Mouse (Mus musculus) cerebellum, postnatal 4 days (tissue): ENCODE measurements around the gene 2310039H08Rik.
A peak's percentile ranks its signal among the peaks of the same experiment; 100 is the strongest.

Source experiments
- DNase-seq, 2 experiments: peaks; one replicate each; pipeline ENCODE4 v3.0.0; 2022; ENCODE audit warnings: low spot score in 2 of 2, mixed read lengths in 1 of 2

The 2310039H08Rik gene

DNA sequence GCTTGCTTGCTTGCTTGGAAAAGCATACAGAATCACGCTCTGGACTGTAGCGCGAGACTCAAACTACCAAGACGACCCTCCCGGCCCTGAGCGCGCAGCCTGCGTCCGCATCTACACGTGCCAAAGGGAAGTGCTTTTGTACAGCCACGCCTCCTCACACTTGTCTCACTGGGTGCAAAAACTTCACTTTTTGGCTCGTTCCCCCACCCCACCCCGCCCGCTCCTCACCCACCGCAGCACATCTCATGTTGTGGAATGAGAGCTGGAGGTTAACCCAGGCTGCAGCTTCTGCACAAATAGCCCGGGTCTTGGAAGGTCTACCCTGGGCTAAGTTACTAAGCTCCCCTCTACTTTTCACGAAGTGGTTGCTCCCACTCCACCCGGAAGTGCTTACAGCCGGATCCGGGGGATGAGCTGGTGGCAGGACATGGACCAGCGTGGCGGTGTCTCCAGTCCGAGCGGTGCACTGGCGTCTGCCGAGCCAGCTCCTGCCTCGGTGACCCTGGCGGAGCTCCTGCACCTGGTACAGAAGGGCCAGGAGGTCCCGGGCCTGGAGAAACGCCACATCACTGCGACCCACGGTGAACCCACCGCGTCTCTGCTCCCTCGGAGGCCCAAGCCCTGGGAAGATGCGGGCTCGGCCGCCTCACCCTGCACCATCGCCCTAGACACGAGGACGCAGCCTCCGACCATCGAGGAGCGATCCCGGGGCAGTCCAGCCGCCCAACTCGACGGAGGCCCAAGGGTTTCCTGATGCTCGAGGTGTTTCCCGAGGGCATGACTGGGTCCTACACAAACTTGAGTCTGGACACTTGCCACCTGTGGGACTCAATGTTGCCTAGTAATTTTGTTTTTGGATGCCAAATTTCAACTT is at the start of gene 2310039H08Rik:
Gene 2310039H08Rik, plus strand, starts transcription at position 232 of the 874 bp plus-strand sequence.
- peak; percentile 55 to 78 for DNase-seq

DNA sequence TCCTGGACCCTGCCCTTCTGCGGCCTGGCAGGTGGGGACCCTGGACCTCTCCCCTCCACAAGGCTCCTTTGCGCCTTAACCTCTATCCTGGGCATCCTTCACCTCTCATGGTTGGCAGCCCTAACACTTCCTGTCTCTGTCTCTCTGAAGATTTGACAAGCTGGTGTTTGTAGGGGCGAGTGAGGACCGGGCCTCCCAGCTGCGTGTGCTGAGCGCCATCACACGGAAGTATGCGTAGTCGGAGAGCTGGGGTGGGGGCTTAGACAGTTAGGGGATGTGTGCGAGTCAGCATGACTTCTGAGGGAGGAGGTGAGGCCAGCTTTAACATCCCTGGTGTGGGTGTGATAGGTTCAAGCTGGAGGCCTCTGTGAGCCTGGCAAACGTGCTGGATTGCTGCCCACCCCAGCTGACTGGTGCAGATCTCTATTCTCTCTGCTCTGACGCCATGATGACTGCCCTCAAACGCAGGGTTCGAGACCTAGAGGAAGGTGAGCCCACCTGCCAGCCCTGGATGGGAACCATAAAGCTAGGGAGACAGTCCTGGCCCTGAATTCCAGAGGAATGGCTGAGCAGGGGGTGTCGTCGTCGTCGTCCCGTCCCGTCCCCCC is 47.9 kb upstream of the 2310039H08Rik start:
- no peak for DNase-seq

DNA sequence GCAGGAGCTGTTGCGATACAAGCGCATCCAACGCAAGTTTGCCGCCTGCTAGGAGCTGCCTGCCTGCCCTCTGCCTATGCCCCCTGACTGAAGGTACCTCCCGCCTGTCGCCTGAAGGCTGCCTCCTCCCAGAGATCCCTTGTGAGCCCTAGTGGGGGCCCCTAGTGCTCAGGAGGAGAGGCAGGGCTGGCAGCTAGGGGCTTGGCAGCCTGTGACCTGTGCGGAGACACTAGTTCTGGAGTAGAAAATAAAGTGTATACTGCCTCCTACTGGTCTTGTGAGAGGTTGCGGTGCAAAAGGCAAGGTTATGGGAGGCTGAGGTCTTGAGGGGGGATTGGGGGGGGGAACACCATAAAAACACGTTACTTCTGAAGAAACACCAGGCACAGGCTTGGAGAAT is 47.2 kb upstream of the 2310039H08Rik start:
- no peak for DNase-seq

DNA sequence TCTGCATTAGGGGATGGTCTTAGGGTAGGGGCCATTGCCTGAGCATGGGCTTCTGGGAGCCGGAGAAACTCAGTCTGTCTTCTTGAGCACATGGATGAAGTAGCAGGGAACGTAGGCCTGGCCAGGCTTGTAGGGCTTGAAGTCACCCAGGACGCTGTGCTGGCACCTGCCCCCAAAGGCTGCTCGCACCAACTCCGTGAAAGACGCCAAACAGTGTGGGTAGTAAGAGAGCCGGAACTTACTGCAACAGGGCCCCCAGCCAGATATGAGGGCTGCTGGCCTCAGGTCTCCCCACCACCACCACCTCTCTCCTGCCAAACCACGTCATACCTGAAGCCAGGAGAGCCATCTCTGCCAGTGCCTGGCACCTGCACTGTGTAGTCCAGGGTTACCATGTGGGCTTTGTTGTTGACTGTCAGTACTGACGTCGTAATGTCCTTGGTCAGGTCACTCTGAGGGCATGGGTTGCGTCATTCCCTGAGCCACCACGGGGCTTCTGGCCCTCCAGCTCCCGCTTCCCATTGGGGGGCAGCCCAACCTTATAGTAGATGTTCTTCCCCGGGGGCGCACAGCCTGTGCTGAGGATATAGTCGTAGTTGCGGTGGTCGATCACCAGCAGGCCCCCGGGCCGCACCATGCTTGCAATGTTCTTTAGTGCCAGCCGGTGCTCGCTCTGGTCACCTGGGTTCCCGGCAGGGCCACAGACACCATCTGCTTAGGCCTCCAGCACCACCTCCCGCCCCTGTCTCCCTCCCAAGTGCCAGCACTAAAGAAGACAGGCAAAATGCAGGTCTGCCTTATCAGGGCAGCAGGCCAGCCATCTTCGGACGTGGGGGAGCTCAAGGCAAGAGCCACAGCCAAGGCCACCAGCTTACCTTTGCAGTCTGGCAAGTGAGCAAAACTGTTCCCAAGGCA is 46.4 kb upstream of the 2310039H08Rik start:
- DNase-seq: no peak

DNA sequence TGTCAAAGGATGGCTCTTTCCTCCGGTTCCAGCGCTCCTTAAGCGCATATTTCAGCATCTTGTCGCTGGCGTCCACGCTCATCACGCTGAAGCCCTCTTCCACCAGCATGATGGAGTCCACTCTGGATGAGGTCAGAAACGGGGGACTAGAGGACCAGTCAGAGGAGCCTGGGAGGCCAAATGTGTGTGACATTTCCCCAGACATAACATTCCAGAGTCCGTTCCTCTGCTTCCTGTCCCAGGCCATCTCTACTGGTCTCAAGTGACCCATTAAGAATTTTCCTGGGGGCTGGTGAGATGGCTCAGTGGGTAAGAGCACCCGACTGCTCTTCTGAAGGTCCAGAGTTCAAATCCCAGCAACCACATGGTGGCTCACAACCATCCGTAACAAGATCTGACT is 45.2 kb upstream of the 2310039H08Rik start:
- DNase-seq: no peak

DNA sequence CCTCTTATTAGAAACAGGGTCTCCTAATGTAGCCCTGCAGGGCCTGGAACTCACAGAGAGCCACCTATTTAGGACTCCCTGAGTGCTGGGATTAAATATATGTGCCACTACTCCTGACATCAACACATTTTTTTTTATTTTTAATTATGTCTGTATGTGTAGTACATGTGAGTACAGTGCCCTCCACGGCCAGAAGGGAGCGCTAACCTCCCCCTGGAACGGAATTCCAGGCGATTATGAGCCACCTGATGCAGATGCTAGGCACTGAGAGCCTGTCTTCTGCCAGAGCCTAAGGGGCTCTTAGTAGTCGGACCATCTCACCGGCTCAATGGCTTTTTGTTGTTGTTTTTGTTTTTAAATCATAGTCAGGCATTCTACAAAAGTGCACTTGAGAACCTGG is 44.4 kb upstream of the 2310039H08Rik start:
- DNase-seq: no peak

DNA sequence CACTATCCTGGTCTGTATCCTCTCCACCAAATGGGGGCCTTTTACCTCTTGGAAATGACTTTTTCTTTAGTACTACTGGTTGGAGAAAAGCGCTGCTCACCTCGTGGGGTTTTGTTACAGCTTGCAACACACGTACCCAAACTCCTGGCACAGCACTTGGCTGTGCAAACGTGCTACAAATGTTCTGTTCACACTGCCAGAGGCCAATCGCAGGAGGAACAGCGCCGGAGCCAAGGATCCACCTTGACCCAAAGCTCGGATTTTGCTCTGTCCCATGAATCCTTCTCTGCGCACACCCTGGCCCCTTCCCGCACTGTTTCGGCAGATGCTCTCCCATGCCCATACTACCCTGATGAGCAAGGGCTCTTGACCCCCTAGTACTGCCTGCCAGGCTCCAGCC is 43.9 kb upstream of the 2310039H08Rik start:
- no peak for DNase-seq

DNA sequence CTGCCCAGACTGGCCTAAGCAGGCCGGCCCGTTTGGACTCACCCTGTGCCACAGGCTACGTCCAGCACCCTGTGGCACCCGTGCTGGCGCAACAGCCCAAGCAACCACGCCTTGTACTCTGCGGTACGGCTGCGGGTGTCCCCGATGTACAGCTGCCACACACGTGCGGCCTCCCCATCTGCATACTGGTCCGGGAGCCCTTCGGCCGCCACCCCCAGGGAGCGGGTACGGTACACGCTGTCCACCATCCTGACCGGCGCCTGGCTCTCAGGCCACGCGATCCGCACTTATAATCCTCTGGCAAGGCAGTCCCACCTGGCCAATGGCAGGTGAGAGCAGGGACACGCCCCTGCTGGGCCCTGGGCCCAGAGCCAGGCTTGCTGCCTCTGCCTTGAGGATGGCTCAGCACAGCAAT is 43.5 kb upstream of the 2310039H08Rik start, which contains the start of gene Gnmt:
Gene Gnmt, minus strand, starts transcription at position 265 of the 415 bp plus-strand sequence.
- peak in 1 of 2 experiments; percentile 41 for DNase-seq

DNA sequence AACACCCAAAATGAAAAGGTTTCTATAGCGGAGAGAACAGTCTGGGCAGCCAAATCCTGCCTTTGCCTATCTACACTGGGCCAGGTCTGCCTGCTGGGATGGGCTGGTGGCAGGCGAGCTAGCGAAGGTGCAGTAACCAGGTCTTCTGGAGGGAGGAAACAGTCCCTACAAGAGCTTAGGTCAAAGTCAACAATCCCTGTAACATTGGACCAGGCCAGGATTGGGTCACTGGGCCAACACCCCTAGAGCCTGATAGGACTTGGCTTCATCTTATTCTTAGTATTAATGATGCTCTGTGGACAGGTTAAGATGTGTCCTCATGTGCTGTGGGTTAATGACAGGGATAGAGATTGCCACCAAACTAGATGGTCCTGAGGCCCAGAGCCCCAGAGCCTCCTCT is 38.4 kb upstream of the 2310039H08Rik start:
- no peak for DNase-seq

DNA sequence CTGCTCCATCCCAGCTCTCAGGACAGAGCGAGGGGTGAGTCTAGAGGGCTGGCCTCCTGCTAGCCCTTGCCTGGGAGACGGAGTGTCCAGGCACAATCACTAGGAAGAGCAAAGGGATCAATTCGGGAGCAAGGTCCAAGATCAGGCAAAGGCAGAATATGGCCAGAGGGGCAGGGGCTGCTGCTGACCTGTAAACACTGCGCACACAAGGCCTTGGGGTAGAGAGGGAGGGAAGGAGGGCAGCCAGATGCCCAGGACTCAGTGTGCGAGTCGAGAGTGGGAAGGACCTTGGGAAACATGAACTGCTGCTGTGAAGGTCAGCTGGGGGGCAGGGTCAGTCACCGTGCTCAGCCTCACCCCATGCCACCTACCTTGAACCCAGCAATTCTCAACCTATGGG is 37.1 kb upstream of the 2310039H08Rik start:
- DNase-seq: no peak

DNA sequence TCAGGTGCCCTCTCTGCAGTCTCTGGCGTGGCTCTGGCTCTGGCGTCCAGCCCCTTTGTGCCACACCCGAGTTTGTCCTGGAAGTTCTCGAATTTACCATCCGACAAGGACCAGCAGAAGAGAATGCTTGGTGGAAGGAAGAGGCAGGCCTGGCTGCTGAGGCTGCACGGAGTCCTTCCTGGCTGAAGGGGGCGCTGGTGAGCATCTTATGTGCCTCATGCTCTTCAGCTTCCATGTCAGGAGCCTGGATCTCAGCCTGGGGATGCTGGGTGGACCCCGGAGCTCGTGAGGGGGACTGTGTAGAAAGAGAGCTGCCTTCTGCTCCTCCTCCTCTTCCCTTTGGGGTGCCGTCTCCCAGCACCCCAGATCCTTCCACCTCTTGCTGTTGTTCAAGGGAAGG is 36.3 kb upstream of the 2310039H08Rik start:
- DNase-seq: peak in 1 of 2 experiments; percentile 31

DNA sequence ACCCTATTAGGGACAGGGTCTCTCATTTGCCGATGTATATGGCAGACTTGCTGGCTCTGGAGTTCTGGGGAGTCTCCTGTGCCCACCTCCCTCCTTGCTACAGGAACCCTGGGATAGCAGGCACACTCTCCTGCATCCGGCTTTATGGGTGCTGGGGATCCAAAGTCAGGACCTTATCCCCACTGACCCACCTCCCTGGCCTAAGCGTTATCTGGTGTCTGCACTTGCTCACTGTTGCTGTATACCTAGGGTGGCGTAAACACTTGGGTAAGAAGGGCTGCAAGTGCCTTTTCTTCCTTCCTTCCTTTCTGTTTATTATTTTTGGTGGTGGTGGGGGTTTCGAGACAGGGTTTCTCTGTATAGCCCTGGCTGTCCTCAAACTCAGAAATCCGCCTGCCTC is 31.1 kb upstream of the 2310039H08Rik start:
- no peak for DNase-seq

DNA sequence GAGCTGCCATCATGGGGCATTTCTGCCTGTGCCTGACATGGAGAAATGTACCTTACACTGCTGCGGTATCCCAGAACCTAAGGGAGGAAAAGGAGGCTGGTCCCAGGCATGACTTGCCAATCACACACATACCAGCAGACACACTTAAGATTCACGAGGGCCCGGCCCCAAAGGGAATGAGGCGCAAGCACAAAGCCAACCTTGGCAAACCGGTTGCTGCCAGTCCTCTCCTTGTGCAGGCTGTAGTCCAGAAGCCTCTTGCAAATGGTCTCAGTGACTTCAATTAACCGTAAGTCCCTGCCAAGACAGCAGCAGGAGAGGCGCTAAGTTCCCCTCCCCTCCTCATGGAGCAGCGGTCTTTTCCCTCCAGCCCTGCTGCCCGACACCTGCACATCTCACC is 29.4 kb upstream of the 2310039H08Rik start:
- no peak for DNase-seq

DNA sequence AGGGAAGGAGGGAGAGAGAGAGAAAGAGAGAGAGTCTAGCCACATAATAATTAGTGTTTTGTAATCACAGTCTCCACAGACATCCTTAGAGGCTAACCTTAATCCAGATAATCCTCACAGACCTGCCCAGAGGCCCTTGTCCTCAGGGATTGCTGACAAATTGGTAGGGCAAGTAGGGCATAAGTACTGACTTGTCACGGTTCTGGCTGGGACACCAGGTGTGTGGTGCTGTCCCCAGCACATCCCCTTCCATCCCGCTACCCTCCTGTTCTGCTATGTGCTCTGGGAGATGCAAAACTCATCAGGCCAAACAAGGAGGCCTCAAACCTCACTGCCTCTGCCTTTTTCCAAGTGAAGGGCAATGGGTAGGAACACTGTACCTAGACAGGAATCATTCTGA is 26.9 kb upstream of the 2310039H08Rik start:
- DNase-seq: no peak

DNA sequence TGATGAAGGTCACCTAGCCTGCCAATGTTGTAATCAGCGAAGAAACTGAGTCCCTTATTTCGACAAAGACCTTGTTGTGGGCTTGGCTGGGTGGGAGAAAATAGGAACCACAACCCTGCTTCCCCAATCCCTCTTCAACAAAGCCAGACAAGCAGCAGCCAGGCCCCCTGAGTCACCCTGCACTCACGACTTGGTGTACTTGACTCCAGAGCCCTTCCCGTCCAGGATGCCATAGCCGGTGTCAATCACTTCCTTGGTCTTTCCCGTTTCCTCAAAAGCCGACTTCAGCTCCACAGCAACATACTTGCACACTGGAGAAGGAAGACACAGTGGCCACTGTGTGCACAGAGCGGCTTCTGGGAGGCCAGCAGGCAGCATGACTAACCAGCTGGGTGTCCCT is 25.2 kb upstream of the 2310039H08Rik start:
- DNase-seq: no peak

DNA sequence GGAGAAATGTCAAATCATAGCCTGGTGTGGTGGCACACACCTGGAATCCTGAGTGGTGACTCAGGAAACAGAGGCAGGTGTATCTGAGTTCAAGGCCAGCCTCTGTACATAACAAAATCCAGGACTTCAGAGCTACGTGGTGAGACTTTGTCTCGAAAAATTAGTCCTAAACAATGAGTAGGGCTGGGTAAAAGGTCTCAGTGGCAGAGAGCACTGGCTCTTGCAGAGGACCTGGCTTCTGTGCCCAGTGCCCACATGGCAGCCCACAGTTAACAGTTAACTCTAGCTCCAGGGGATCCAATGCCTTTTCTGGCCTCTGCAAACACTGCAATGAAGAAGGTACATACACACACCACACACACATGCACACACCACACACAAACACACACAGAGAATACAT is 24.6 kb upstream of the 2310039H08Rik start:
- no peak for DNase-seq

DNA sequence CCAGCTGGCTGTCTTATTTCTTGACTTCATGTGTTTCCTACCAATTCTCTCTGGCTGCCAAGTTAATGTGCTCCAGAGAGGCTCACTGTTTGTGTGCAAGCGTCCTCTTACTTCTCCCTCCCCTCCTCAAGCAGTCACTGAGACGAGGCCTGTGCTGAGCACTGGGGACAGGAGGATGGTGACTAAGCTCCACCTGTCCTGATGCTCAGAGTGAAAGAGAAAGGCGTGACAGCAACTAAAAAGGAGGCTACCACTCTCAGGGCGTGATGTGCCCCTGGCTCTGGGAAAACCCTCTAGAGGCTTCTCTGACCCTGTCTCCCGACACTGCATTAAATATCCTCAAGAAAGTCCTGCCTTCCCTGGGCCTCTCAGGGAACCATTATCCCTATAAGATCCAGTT is 23.2 kb upstream of the 2310039H08Rik start:
- no peak for DNase-seq

DNA sequence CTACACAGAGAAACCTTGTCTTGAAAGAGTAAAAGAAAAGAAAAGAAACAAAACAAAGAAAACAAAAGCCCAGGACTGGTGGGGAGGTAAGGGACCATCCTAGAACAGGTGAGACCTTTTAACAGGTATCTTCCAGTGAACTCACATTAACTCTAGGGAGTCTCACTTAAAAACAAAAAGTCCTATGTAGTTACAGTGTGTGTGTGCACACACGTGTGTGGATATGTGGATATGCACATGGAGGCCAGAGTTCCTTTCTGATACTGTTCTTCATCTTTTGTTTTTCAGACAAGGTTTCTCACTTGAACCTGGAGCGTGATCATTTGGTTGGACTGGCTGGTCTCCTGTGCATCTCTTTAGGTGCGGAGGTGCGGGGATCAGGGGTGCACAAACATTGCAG is 21.9 kb upstream of the 2310039H08Rik start:
- no peak for DNase-seq

DNA sequence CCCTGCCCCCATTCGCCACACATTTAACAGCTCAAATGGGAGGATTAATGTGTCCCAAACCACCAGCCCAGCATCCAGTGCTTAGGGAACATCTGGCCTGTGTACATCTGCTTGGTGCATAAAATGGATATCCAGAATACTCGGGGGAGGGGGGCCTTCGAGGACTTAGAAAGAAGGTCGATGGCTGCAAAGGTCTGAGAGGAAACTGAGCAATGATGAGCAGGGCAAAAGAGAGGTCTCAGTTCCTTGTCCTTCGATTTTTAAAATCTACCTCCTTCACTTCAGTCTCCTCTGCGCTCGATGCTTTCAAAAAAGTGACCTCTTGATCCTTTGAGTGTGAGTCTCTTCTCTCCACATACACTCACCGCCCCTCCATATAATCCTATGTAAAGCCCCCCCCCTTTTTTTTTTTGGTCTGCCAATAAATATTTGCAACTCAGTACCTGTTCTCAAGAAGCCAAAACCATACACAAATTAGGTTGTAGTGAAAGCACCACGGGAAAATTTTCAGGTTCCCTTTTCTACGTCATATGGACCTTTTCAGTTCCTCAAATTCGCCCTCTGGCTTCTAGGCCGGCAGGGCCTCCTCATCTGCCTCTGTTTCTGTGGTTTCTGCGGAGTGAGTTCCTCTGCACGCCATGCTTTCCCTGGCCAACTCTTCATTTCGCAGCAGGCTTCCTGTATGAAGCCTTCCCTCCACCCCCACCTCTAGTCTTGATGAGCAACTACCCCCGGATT is 21.2 kb upstream of the 2310039H08Rik start:
- no peak for DNase-seq

DNA sequence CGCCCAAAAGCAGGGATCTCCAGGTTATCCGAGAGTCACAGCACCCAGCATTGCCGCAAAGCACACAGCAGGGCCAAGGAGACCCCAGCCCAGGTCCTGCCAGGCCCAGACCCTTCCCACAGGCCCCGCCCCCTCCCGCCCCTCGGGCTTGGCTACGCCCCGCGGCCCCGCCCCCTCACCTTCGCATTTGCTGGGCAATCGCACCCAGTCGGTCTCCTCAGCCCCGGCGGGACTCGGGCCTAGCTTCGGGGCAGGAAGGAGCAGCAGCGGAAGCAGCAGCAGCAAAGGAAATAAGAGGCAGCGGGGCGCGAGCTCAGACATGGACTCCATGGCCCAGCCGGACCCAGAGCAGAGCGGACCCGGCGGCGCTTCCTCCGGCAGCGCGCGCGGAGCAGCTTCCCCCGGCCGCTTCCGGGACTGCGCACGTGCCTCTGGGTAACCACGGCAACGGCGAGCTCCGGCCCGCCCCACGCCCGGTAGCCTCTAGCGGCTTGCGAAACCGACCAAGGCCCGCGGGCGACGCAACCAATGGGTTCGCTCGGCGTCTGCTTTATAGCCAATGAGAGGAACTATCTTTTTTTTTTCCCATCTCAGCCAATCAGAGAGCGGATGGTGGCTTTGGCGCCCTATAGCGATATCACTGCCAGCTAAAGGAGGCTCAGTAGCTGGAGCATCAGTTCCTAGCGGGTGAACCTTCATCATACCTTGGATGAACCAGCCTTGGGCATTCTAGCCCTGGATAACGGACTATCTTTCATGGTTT is 20.5 kb upstream of the 2310039H08Rik start, which contains the start of gene Cnpy3:
Gene Cnpy3, minus strand, starts transcription at position 421 of the 763 bp plus-strand sequence.
- DNase-seq: peak; percentile 95 to 98
